Mouse (Mus musculus): ENCODE measurements at regions not wholly inside any gene's neighbourhood (a gene's known extent, or its start where the extent isn't known, plus 50 kb on each side); places are given as distances from the start of the nearest gene placed in this dataset.
A peak's percentile ranks its signal among the peaks of the same experiment; 100 is the strongest.

GRCm38 (mm10) chr13:6189566-6189965, 328.3 kb downstream of the Klf6 start:
- no peak for DNase-seq

- no peak for DNase-seq
These were observed 330.1 kb downstream of the Klf6 start for GRCm38 (mm10) chr13:6191186-6191914.

GRCm38 (mm10) chr13:6191915-6192295, 330.6 kb downstream of the Klf6 start:
- DNase-seq = no peak

- DNase-seq = no peak
These were observed 335.4 kb downstream of the Klf6 start for GRCm38 (mm10) chr13:6196690-6197089.

- DNase-seq = no peak
These were observed 337.8 kb downstream of the Klf6 start for GRCm38 (mm10) chr13:6199107-6199506.

GRCm38 (mm10) chr13:6201516-6201915, 340.2 kb downstream of the Klf6 start:
- DNase-seq = no peak

- DNase-seq = no peak
These were observed 343.1 kb upstream of the Pitrm1 start for GRCm38 (mm10) chr13:6204801-6205200.

- no peak for DNase-seq
These were observed 335.4 kb upstream of the Pitrm1 start for GRCm38 (mm10) chr13:6212550-6212949.

GRCm38 (mm10) chr13:6214189-6214588, 333.8 kb upstream of the Pitrm1 start:
- DNase-seq = no peak

- DNase-seq = no peak
These were observed 321.8 kb upstream of the Pitrm1 start for GRCm38 (mm10) chr13:6226087-6226643.

GRCm38 (mm10) chr13:6228278-6228677, 319.7 kb upstream of the Pitrm1 start:
- no peak for DNase-seq

- no peak for DNase-seq
These were observed 312.6 kb upstream of the Pitrm1 start for GRCm38 (mm10) chr13:6235394-6235793.

GRCm38 (mm10) chr13:6236503-6236902, 311.4 kb upstream of the Pitrm1 start:
- DNase-seq = no peak

GRCm38 (mm10) chr13:6237201-6237600, 310.7 kb upstream of the Pitrm1 start:
- no peak for DNase-seq

GRCm38 (mm10) chr13:6240855-6241254, 307.1 kb upstream of the Pitrm1 start:
- DNase-seq = peak; percentile 4 to 5

GRCm38 (mm10) chr13:6241472-6242123, 306.4 kb upstream of the Pitrm1 start:
- no peak for DNase-seq

- no peak for DNase-seq
These were observed 297.8 kb upstream of the Pitrm1 start for GRCm38 (mm10) chr13:6250106-6250505.

- no peak for DNase-seq
These were observed 296.7 kb upstream of the Pitrm1 start for GRCm38 (mm10) chr13:6251025-6251862.

- no peak for DNase-seq
These were observed 295.8 kb upstream of the Pitrm1 start for GRCm38 (mm10) chr13:6252100-6252499.

- no peak for DNase-seq
These were observed 292.6 kb upstream of the Pitrm1 start for GRCm38 (mm10) chr13:6255303-6255702.

- no peak for DNase-seq
These were observed 292.0 kb upstream of the Pitrm1 start for GRCm38 (mm10) chr13:6255728-6256496.

- DNase-seq = peak; percentile 2 to 7
These were observed 289.5 kb upstream of the Pitrm1 start for GRCm38 (mm10) chr13:6258456-6258855.

All from cerebellum, postnatal 14 days (tissue).